Mouse (Mus musculus) megakaryocyte-erythroid progenitor cell, adult 5-6 weeks (primary cell): ENCODE data around the gene Arhgap27. TPM values are rescaled to one million over a fixed set of nuclear protein-coding genes. Genes with fewer than 3 reads are reported as not detected.
"Not testable (repeated sequence)": the region's sequence is repeated elsewhere in the genome, so short reads cannot be mapped to it uniquely, and the experiment has no call there.

Experiments
- ATAC-seq: replicated peaks from 2 replicates; pipeline ENCODE4 v1.8.0; 2016; ENCODE audit warnings: mild to moderate bottlenecking, inconsistent platforms; ENCODE audit not compliant: severe bottlenecking, poor library complexity, low FRiP score, low TSS enrichment
- total RNA-seq, 2 experiments: library from RNA; stranded (forward) in 1 of 2; stranded (reverse) in 1 of 2; fragments of 200-1000, 215-1000 nt in 1 of 2; fragments of >200 nt in 1 of 2; fragmentation: Nextera tagmentation in 1 of 2; gene quantifications; 2 replicates each; pipeline ENCODE4 v1.2.3; 2014 to 2017

Arhgap27 gene
- total RNA-seq, 2 experiments from 2014 or later, result 1.4 to 2.1 TPM

DNA sequence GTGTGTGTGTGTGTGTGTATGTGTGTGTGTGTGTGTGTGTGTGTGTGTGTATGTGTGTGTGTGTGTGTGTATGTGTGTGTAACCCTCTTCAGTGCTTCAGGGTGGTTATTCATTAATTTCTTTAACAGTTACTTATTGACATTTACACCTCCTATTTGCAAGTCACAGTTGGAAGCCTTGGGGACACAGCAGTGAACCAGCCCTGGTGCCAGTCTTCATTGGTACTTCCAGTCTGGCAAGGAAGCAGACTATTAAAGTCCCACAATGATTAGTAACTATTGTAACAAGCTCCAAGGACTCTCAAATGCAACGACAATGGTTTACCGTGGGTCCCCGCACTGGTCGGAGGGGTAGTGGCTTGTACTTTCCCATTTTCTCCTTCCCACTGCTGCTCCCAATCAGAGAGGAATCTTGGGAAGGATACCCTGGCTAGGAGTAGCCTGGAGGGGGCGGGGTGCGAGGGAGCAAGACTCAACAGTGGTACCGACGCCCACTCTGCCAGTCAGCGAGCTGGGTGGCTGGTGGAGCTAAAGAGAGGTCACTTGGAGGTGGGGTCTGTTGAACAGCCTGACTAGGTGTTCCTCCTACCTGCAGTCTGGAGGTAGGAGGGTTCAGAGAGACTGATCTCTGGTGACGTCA lies 48.6 kb downstream of the Arhgap27 start:
- no peak for ATAC-seq

GRCm38 (mm10) chr11:103313542-103313941 lies 50.0 kb downstream of the Arhgap27 start:
- ATAC-seq, result no peak

GRCm38 (mm10) chr11:103312655-103313255 lies 50.7 kb downstream of the Arhgap27 start:
- no peak for ATAC-seq

GRCm38 (mm10) chr11:103311960-103312611 lies 51.4 kb downstream of the Arhgap27 start:
- ATAC-seq, result no peak; the same call in 1 of the 2 replicates

GRCm38 (mm10) chr11:103309956-103310574 lies 53.4 kb downstream of the Arhgap27 start:
- no peak for ATAC-seq

GRCm38 (mm10) chr11:103307910-103308309 lies 55.6 kb downstream of the Arhgap27 start:
- no peak for ATAC-seq

- ATAC-seq, result no peak
Observed at GRCm38 (mm10) chr11:103304525-103304924, 59.0 kb downstream of the Arhgap27 start.

DNA sequence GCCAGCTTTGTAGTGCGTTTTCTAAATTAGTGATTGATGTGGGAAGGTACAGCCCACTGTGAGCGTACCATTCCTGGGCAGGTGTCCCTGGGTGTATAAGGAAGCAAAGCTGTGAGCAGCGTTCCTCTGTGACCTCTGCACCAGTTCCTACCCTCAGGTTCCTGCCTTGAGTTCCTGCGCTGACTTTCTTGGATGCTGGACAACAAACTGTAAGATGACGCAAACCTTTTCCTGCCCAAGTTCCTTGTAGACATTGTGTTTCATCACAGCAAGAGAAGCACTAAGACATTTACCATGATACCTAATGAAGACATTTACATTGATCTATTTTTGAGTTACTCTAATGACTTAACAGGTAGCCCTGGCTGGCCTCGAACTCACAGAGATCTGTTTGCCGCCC lies 68.7 kb downstream of the Arhgap27 start:
- no peak for ATAC-seq

- no peak for ATAC-seq
Observed at GRCm38 (mm10) chr11:103294066-103294465, 69.4 kb downstream of the Arhgap27 start.

DNA sequence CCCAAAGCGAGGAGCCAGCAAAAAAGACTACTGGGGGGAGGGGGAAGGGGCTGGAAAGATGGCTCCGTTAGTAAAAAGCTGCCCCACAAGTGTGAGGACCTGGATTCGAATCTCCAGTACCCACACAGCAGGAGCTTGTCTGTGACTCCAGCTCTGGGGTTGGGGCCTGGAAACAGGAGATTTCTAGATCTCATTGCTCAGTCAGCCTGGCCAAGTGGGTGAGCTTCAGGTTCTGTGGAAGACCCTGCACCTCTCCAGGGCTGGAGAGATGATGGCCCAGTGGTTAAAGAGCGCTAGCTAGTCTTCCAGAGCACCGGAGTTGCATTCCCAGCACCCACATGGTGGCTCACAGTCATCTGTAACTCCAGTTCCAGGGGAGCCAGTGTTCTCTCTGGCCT lies 70.6 kb downstream of the Arhgap27 start:
- ATAC-seq, result no peak

- peak; percentile 68 for ATAC-seq
Observed at GRCm38 (mm10) chr11:103292152-103292889, 71.2 kb downstream of the Arhgap27 start.

GRCm38 (mm10) chr11:103290841-103291240 lies 72.7 kb downstream of the Arhgap27 start:
- not testable (repeated sequence) for ATAC-seq

GRCm38 (mm10) chr11:103288291-103288963 lies 75.1 kb downstream of the Arhgap27 start:
- ATAC-seq, result no peak

GRCm38 (mm10) chr11:103286910-103287309 lies 76.6 kb downstream of the Arhgap27 start:
- ATAC-seq, result no peak

GRCm38 (mm10) chr11:103285951-103286350 lies 77.5 kb downstream of the Arhgap27 start:
- ATAC-seq, result no peak

DNA sequence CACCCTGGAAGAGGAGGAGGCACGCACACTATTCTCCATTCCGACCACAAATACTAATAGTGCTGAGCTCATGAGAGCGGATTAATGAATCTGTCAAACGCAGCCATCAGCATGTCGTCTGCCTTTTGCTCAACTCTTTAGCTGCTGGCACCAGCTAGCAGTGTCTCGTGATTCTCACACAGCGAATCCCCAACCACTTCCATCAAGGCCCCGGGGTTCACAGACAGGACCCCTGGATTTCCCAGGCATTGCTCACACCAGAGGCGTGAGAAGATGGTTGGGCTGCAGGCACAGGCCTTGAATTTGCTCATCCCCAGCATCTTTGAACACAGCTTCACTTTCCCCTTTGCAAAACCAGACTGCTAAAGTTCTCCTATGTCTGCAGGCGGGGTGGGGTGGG lies 78.2 kb downstream of the Arhgap27 start:
- no peak for ATAC-seq

- ATAC-seq, result no peak
Observed at GRCm38 (mm10) chr11:103281784-103282183, 81.7 kb downstream of the Arhgap27 start.
